In genomic region chr6:71590154-71590553, GRCm38 (mm10) we compare ENCODE assay signal across 21 mouse cellular contexts. TPM values are rescaled to one million over a fixed set of nuclear protein-coding genes. Genes with fewer than 3 reads are reported as not detected.
A peak's percentile ranks its signal among the peaks of the same experiment; 100 is the strongest.
DNase-seq lines count a peak whose midpoint lies in the region; ATAC-seq and TF ChIP-seq lines count a peak whose summit lies in the region.
"Had no signal": no experiment of that assay in that cellular context is flagged by ENCODE, and none has a peak within 500 bp of the region (broad histone marks: within the 10 kb centered on the region; RNA-seq: fewer than 3 reads in every experiment).

No protein-coding gene starts in this region.

- no peak overlapping the region for H3K4me3 ChIP-seq in kidney, adult 2 months (ENCODE audit: insufficient read depth, low read depth, low read length)
- no peak overlapping the region for H3K4me3 ChIP-seq in kidney, embryonic 15.5 days (replicated peaks)
- H3K4me3 ChIP-seq in heart, postnatal 0 days (ENCODE audit: low read depth, low read length) = no peak overlapping the region
- H3K4me3 ChIP-seq: hindbrain, embryonic 10.5 days; layer of hippocampus, adult 2 months; left cerebral cortex, adult 2 months; limb, embryonic 13.5 days; megakaryocyte, embryonic 14.5 days; midbrain, embryonic 15.5 days had no signal

- ATAC-seq in kidney, embryonic 15.5 days (replicated peaks; ENCODE audit: low FRiP score) = no peak
- ATAC-seq in heart, postnatal 0 days (ENCODE audit: insufficient read depth, low read depth) = peak; percentile 79
- ATAC-seq: CD4-positive, CD25-positive, alpha-beta regulatory T cell, adult 4 months; midbrain, embryonic 15.5 days had no signal

- WGBS in kidney, adult 2 months = 68% methylated on average over 4 of the region's 4 CpGs
- WGBS in kidney, embryonic 15.5 days = 94% methylated on average over 4 of the region's 4 CpGs
- WGBS in heart, postnatal 0 days = 41% methylated on average over 4 of the region's 4 CpGs

- H3K4me1 ChIP-seq in kidney, adult 2 months (ENCODE audit: control insufficient read depth, insufficient read depth, low read length) = no peaks in the 10 kb centered on the region
- no peaks in the 10 kb centered on the region for H3K4me1 ChIP-seq in kidney, embryonic 15.5 days
- H3K4me1 ChIP-seq in heart, postnatal 0 days (ENCODE audit: control insufficient read depth, insufficient read depth) = peaks cover 12% of the 10 kb centered on the region
- H3K4me1 ChIP-seq: hindbrain, embryonic 10.5 days; limb, embryonic 13.5 days; megakaryocyte, embryonic 14.5 days; midbrain, embryonic 15.5 days had no signal

- H3K9me3 ChIP-seq in kidney, embryonic 15.5 days (replicated peaks) = no peaks in the 10 kb centered on the region
- H3K9me3 ChIP-seq in heart, postnatal 0 days (replicated peaks; ENCODE audit: control insufficient read depth, low read length) = no peaks in the 10 kb centered on the region
- H3K9me3 ChIP-seq: G1E; hindbrain, embryonic 10.5 days; limb, embryonic 13.5 days; megakaryocyte, embryonic 14.5 days; midbrain, embryonic 15.5 days had no signal

- H3K9ac ChIP-seq in kidney, embryonic 15.5 days = no peak overlapping the region
- no peak overlapping the region for H3K9ac ChIP-seq in heart, postnatal 0 days (replicated peaks; ENCODE audit: low read depth, low read length)
- H3K9ac ChIP-seq: limb, embryonic 13.5 days; midbrain, embryonic 15.5 days had no signal

- no peak overlapping the region for H3K27ac ChIP-seq in kidney, adult 2 months (ENCODE audit: insufficient read depth, low read depth, low read length)
- no peak overlapping the region for H3K27ac ChIP-seq in kidney, embryonic 15.5 days
- H3K27ac ChIP-seq in heart, postnatal 0 days (ENCODE audit: low read depth) = peak overlapping the region; percentile 81
- H3K27ac ChIP-seq: hindbrain, embryonic 10.5 days; layer of hippocampus, adult 2 months; left cerebral cortex, adult 2 months; limb, embryonic 13.5 days; midbrain, embryonic 15.5 days had no signal

- H3K4me2 ChIP-seq in kidney, embryonic 15.5 days = no peak overlapping the region
- no peak overlapping the region for H3K4me2 ChIP-seq in heart, postnatal 0 days (ENCODE audit: low read depth, low read length)
- H3K4me2 ChIP-seq: limb, embryonic 13.5 days; midbrain, embryonic 15.5 days had no signal

- no peak for TF ChIP-seq CTCF in kidney, adult 2 months (conservative IDR thresholded peaks at IDR 0.05; ENCODE audit: insufficient read depth, insufficient read length, low read depth, low read length)
- TF ChIP-seq CTCF in heart, postnatal 0 days (IDR thresholded peaks at IDR 0.05; ENCODE audit: low read depth) = no peak

- H3K36me3 ChIP-seq in kidney, adult 2 months (ENCODE audit: control insufficient read depth, insufficient read depth, low read length) = peaks cover 25% of the 10 kb centered on the region
- peaks cover 86% of the 10 kb centered on the region for H3K36me3 ChIP-seq in kidney, embryonic 15.5 days
- peaks cover 86% of the 10 kb centered on the region for H3K36me3 ChIP-seq in heart, postnatal 0 days (replicated peaks; ENCODE audit: control insufficient read depth, insufficient read depth, low read length)

- TF ChIP-seq POLR2A in kidney, adult 2 months (IDR thresholded peaks at IDR 0.05; ENCODE audit: low read depth, low read length) = no peak

- TF ChIP-seq EP300 in heart, postnatal 0 days (IDR thresholded peaks at IDR 0.05; ENCODE audit: low read depth) = 0 out of 2 replicates have a peak, but pooled peaks have one; percentile 46

- intact Hi-C loops in left cerebral cortex, postnatal 10 days (cut with DNase I) = no loop called here

- peak; percentile 52 to 75 for DNase-seq in adrenal gland, adult (ENCODE audit: inconsistent age in 2 of 2, low spot score in 1 of 2)
- no peak for DNase-seq in adrenal gland, adult 18-20 months (ENCODE audit: low spot score in 2 of 2)
- DNase-seq in kidney, adult 2 months = peak; percentile 64
- peak; percentile 5 to 10 for DNase-seq in heart, adult 9 months (ENCODE audit: low spot score in 2 of 2)
- DNase-seq in heart, postnatal 0 days (ENCODE audit: low spot score) = peak; percentile 26
- no peak for DNase-seq in left cerebral cortex, postnatal 10 days (ENCODE audit: extremely low spot score in 1 of 2, low spot score in 2 of 2)
- no peak for DNase-seq in cerebellum, adult 8-10 months
- DNase-seq: cerebellum, adult 9-11 months; embryo, embryonic 11 days; gastrocnemius, postnatal 14 days; lung, postnatal 14 days; retina, postnatal 1 day had no signal

- no peaks in the 10 kb centered on the region for H3K27me3 ChIP-seq in kidney, adult 2 months (replicated peaks; ENCODE audit: control insufficient read depth, insufficient read depth, low read length)
- no peaks in the 10 kb centered on the region for H3K27me3 ChIP-seq in kidney, embryonic 15.5 days
- H3K27me3 ChIP-seq in heart, postnatal 0 days (ENCODE audit: control insufficient read depth, insufficient read depth, low read length) = no peaks in the 10 kb centered on the region
- H3K27me3 ChIP-seq: limb, embryonic 13.5 days; megakaryocyte, embryonic 14.5 days; midbrain, embryonic 15.5 days had no signal

RNA-seq across cellular contexts. Expression of gene Kdm3a, which starts 42.6 kb away (rescaled TPM):
- total RNA-seq in adrenal gland, adult 18-20 months (2021) = 10 to 100 TPM; 29.5 to 30.3 TPM
- 9.5 and 10.9 TPM in 2 replicates for polyA plus RNA-seq in kidney, adult 2 months (2012; rRNA removed)
- 47.3 and 51.7 TPM in 2 replicates for polyA plus RNA-seq in kidney, embryonic 15.5 days (2015; fragmentation: Nextera tagmentation; extraction: Ambion mirVana)
- 35.3 and 50.9 TPM in 2 replicates for total RNA-seq in heart, postnatal 0 days (2014; rRNA removed; ENCODE audit: low replicate concordance)
- polyA plus RNA-seq in heart, postnatal 0 days (2015; fragmentation: Nextera tagmentation; extraction: Ambion mirVana) = 15.1 and 16.6 TPM in 2 replicates
- 10 to 100 TPM; 25.5 to 29.9 TPM for total RNA-seq in left cerebral cortex, postnatal 10 days (2021)

RNA-seq across cellular contexts. Expression of gene Chmp3, which starts 46.6 kb away (rescaled TPM):
- total RNA-seq in adrenal gland, adult 18-20 months (2021) = 100 to 1,000 TPM; 109 to 128 TPM
- 44.2 and 51.5 TPM in 2 replicates for polyA plus RNA-seq in kidney, adult 2 months (2012; rRNA removed)
- polyA plus RNA-seq in kidney, embryonic 15.5 days (2015; fragmentation: Nextera tagmentation; extraction: Ambion mirVana) = 62.3 and 67.2 TPM in 2 replicates
- total RNA-seq in heart, postnatal 0 days (2014; rRNA removed; ENCODE audit: low replicate concordance) = 46.1 and 51.7 TPM in 2 replicates
- polyA plus RNA-seq in heart, postnatal 0 days (2015; fragmentation: Nextera tagmentation; extraction: Ambion mirVana) = 62.5 and 63.3 TPM in 2 replicates
- total RNA-seq in left cerebral cortex, postnatal 10 days (2021) = 10 to 100 TPM; 77.2 to 82.6 TPM

Comparison
In these comparisons a context has a peak if more than half of its experiments do, and no peak if none do; other contexts are left out.
1. DNase-seq: peak in adrenal gland, adult (2 of 2), kidney, adult 2 months (single experiment), heart, adult 9 months (2 of 2) and heart, postnatal 0 days (single experiment); none in adrenal gland, adult 18-20 months (0 of 2), left cerebral cortex, postnatal 10 days (0 of 2) and cerebellum, adult 8-10 months (single experiment).